Mouse (Mus musculus): ENCODE data around the gene Dcdc2b. TPM values are rescaled to one million over a fixed set of nuclear protein-coding genes. Genes with fewer than 3 reads are reported as not detected.

The Dcdc2b gene
- polyA plus RNA-seq, 1 experiment from 2014 or later = 0.31 TPM

DNA sequence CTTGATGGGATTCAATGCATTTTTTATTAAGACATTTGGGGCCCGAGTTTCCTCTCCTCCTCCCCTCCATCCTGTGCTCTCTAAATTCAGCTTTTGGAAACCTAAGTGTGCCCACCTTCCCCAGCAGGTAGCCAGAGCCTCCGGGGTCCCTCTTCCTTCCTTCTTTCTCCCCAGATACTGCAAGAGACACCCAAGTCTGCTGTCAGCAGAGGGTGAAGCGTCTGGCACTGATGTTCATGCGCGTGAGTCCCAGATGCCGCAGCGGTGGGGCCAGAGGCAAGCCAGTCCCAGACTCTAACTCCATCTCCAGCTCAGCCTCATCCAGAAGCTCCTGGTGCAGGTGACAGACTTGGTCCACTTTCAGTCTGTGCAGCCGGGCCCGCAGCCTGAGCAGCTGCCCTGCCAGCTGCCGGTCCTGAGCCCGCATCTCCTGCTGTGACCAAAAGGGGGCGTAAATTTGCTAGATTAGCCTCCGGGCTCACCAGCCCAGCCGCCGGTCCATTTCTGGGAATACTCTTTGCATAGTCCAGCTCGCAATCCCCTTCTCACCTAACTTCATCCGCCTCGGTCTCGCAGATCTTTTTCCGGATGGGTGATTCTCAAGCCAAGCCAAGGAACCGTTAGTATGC is 37.1 kb downstream of the Dcdc2b start:
- ATAC-seq (ENCODE audit: low read depth) = no peak

DNA sequence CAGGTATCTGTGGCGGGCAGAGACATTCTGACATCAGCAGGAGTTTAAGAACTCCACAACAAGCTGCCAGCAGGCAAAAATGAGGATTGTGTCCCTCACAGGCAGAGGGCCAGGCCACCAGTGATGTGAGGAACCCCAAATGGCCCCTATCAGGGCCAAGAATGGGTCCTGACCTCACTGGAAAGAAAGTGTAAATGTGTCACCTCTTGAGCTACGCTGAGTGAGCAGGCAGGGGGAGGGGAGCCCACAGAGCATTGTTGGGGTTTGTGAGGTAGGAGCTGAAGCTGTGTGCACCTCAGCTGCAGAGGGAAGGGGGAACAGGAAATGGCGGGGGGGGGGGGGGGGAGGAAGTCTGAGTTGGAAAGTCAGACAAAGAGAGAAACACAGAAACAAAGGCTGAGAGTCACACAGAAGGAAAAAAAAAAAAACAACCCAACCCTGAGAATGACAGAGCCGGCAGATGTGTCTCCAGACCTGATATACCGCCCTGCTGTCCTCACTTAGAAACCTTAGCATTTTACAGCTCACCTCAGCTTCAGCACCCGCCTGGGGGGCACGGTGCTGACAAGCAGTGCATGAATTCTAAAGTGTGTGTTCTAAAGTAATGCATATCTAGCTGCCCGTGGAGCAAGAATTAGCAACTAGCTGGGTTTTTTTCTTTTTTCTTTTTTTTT is 38.7 kb downstream of the Dcdc2b start:
- ATAC-seq (ENCODE audit: low read depth) = no peak
- H3K4me2 ChIP-seq = no peak overlapping the region
- no peaks in the 10 kb centered on the region for H3K9me3 ChIP-seq (replicated peaks)
- DNase-seq = no peak
- peaks cover 30% of the 10 kb centered on the region; the same call in 1 of the 2 replicates for H3K27me3 ChIP-seq
- no peak overlapping the region for H3K27ac ChIP-seq
- H3K36me3 ChIP-seq = no peaks in the 10 kb centered on the region
- 27% methylated on average over 7 of the region's 8 CpGs for WGBS (ENCODE audit: insufficient replicate concordance)
- H3K9ac ChIP-seq = no peak overlapping the region
- peaks cover 9% of the 10 kb centered on the region for H3K4me1 ChIP-seq (replicated peaks)
- H3K4me3 ChIP-seq (replicated peaks) = no peak overlapping the region

More for the DNA sequence above, 37.1 kb downstream of the Dcdc2b start:
- Histone ChIP-seq H3K4me3 (replicated peaks) (no peak overlapping the region), H3K27ac (no peak overlapping the region; the same call in 1 of the 2 replicates), H3K36me3 (no peaks in the 10 kb centered on the region), H3K27me3 (peaks cover 30% of the 10 kb centered on the region; the same call in 1 of the 2 replicates), H3K9me3 (replicated peaks) (no peaks in the 10 kb centered on the region), H3K9ac (0 out of 2 replicates have a peak overlapping the region, but pooled peaks have one; percentile 37), H3K4me1 (replicated peaks) (peaks cover 9% of the 10 kb centered on the region), H3K4me2 (peak overlapping the region; percentile 26; the same call in 1 of the 2 replicates)
- peak; percentile 50 for DNase-seq
- 35% methylated on average over 21 of the region's 21 CpGs for WGBS (ENCODE audit: insufficient replicate concordance)

DNA sequence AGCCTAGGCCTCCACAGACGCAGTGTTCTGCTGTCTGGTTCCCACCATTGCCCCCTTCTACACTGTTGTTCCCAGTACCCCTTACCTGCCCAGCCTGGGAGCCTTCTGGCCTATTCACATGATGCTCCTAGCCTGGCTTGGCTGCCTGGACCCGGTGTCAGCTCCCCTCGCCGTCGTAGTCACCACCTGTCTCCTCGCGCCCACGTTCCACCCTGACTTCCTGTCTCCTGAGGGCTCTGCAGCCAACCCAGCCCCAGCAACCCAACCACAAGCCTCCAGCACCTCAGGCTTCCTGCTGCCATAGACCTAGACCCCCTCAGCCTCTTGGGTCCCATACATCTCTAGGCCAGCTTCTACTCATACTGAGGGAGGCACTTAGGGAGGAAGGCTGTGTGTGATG is 40.6 kb downstream of the Dcdc2b start, which contains the start of gene Lck:
TSS of gene Lck (minus strand) at position 212 of the 400 bp plus-strand sequence.
- Histone ChIP-seq H3K27ac (peak within 1 kb of the TSS; percentile 23; the same call in 1 of the 2 replicates), H3K4me1 (replicated peaks) (peaks cover 9% of the 10 kb centered on the region), H3K9ac (no peak within 1 kb of the TSS), H3K4me2 (no peak within 1 kb of the TSS), H3K9me3 (replicated peaks) (no peaks in the 10 kb centered on the region), H3K36me3 (no peaks in the 10 kb centered on the region), H3K4me3 (replicated peaks) (no peak within 1 kb of the TSS), H3K27me3 (peaks cover 27% of the 10 kb centered on the region; the same call in 1 of the 2 replicates)
- ATAC-seq (ENCODE audit: low read depth) (no peak), DNase-seq (no peak)
- 46% methylated on average over 8 of the region's 8 CpGs for WGBS (ENCODE audit: insufficient replicate concordance)

DNA sequence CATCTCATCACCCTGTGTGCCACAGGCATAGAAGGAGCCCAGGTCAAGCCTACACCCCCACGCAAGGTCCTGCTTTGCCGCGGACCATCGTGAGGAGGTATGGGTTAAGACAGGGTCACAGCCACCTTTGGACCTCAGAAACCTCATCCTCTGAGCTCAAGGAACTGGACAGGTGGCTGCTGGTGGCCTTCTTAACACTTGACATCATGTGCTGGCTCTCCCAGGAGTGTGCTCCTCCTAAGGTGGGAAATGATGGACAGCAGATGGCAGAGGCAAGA is 41.0 kb downstream of the Dcdc2b start:
- Histone ChIP-seq H3K4me2 (no peak overlapping the region), H3K4me3 (replicated peaks) (no peak overlapping the region), H3K4me1 (replicated peaks) (peaks cover 9% of the 10 kb centered on the region), H3K9ac (no peak overlapping the region), H3K36me3 (no peaks in the 10 kb centered on the region), H3K27me3 (peaks cover 23% of the 10 kb centered on the region; the same call in 1 of the 2 replicates), H3K9me3 (replicated peaks) (no peaks in the 10 kb centered on the region), H3K27ac (peak overlapping the region; percentile 23; the same call in 1 of the 2 replicates)
- WGBS (ENCODE audit: insufficient replicate concordance) = 96% methylated on average over 4 of the region's 4 CpGs
- no peak for DNase-seq
- no peak for ATAC-seq (ENCODE audit: low read depth)

DNA sequence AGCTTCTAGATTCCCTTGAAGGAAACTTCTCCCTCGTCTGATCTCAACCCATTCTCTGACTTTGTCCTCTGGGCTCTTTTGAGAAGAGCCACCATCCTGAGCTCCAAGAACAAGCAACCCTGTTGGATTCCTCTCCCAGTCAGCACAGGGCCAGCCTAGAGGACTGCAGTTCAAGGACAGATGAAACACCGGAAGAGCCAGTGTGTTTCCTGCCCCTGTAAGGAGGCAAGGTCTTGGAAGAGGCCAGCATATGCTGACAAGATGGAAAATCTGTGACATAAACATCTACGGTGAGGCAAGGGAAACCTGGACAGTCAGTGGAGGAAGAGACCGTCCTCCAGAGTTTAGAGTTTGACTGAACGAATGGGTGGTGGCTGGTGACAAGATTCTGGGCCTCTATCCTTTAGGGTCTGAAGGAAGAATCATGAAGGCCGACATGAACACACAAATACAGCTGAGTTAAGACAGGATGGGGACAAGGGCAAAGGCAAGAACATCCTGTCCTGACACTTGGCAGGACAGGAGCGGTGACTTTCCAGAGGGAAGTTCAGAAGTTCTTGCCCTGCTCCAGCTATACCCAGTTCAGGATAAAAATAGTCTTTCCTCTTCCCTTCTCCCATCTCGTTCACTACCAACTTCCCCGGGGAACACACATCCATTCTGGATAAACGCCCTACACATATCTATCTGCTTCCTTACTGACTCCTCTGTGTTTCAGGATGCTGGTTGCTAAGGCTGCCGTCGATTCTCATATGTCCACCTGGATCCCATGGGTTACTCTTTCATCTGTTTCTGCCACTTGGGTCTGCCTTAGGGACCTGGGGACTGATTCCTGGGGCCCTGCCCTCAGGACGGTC is 41.6 kb downstream of the Dcdc2b start:
- Histone ChIP-seq H3K4me3 (replicated peaks) (no peak overlapping the region), H3K27ac (no peak overlapping the region), H3K9me3 (replicated peaks) (no peaks in the 10 kb centered on the region), H3K27me3 (peaks cover 20% of the 10 kb centered on the region; the same call in 1 of the 2 replicates), H3K9ac (no peak overlapping the region), H3K4me1 (replicated peaks) (peaks cover 9% of the 10 kb centered on the region), H3K36me3 (no peaks in the 10 kb centered on the region), H3K4me2 (no peak overlapping the region)
- WGBS (ENCODE audit: insufficient replicate concordance) = 64% methylated on average over 13 of the region's 13 CpGs
- no peak for DNase-seq
- ATAC-seq (ENCODE audit: low read depth) = 0 out of 2 replicates have a peak, but pooled peaks have one; percentile 31

DNA sequence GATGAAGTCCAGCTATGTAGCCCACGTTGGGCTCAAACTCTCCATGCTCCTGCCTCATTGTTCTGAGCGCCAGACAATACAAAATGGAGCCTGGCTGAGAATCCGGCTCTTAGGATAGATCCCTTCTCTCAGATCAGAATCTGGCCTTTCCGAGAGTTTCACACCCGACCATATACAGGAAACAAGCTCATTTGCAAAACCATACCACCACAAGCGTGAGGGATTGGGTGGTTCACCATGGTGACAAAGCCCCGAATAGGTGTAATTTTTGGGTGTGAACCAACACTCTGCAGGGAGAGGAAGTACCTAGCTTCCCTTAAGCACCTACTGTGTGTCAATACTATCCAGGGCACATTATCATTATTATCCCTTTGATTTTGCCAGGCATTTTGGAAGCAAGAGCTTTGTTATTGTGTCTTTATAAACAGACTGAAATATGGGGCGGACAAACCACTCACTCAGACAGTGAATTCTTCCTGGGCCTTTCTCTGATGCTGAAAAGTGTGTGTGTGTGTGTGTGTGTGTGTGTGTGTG is 42.4 kb downstream of the Dcdc2b start:
- ATAC-seq (ENCODE audit: low read depth) (no peak), DNase-seq (no peak)
- Histone ChIP-seq H3K4me2 (no peak overlapping the region), H3K4me3 (replicated peaks) (no peak overlapping the region), H3K9me3 (replicated peaks) (no peaks in the 10 kb centered on the region), H3K27me3 (peaks cover 15% of the 10 kb centered on the region; the same call in 1 of the 2 replicates), H3K36me3 (no peaks in the 10 kb centered on the region), H3K4me1 (replicated peaks) (peaks cover 5% of the 10 kb centered on the region), H3K9ac (no peak overlapping the region), H3K27ac (no peak overlapping the region)
- 63% methylated on average over 8 of the region's 8 CpGs for WGBS (ENCODE audit: insufficient replicate concordance)

DNA sequence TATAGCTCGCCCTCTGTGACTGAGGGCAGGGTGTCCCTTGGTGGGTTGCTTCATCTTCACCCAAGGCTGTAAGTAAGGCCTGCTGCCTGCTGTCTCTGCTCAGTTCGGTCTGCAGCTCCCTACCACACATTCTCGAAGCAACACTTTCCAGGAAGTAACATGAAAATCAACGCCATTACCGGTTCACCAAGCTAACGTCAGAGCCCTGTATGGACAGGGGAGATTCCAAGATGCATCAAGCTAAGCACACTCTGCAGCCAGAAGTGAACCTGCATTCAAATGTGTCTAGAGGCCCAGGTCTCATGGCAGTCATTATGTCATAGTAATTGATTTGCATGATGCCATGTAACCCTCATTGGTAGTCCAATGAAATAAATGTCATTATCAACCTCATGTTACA is 44.0 kb downstream of the Dcdc2b start:
- peaks cover 9% of the 10 kb centered on the region; the same call in 1 of the 2 replicates for H3K27me3 ChIP-seq
- no peak overlapping the region for H3K27ac ChIP-seq
- peaks cover 2% of the 10 kb centered on the region for H3K4me1 ChIP-seq (replicated peaks)
- ATAC-seq (ENCODE audit: low read depth) (no peak), DNase-seq (no peak)
- no peak overlapping the region for H3K9ac ChIP-seq
- H3K9me3 ChIP-seq (replicated peaks) = no peaks in the 10 kb centered on the region
- H3K4me2 ChIP-seq = no peak overlapping the region
- H3K4me3 ChIP-seq (replicated peaks) = no peak overlapping the region
- H3K36me3 ChIP-seq = no peaks in the 10 kb centered on the region
- WGBS (ENCODE audit: insufficient replicate concordance) = 71% methylated on average over 6 of the region's 6 CpGs

DNA sequence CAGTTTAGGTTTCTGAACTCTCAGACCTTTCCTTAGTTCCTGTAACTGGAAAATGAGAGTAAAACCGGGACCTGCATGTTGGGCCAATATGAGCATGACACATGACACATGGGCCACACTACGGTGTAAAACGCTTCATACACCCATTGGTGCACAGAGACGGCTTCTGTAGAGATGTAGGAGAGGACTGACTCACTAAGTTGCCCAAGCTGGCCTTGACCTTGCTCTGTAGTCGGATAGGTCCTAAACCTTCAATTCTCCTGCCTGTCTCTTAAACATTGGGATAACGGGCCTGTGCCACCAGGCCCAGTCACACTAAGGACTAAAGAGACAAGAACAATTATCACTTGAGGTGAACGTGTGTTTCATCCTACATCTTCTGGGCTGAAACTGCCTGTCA is 45.7 kb downstream of the Dcdc2b start:
- 81% methylated on average over 7 of the region's 7 CpGs for WGBS (ENCODE audit: insufficient replicate concordance)
- H3K9ac ChIP-seq = no peak overlapping the region
- peaks cover 3% of the 10 kb centered on the region; the same call in 1 of the 2 replicates for H3K4me1 ChIP-seq (replicated peaks)
- H3K4me3 ChIP-seq (replicated peaks) = no peak overlapping the region
- H3K36me3 ChIP-seq = no peaks in the 10 kb centered on the region
- H3K27ac ChIP-seq = no peak overlapping the region
- no peaks in the 10 kb centered on the region for H3K9me3 ChIP-seq (replicated peaks)
- H3K27me3 ChIP-seq = 0 out of 2 replicates have a peak, but pooled peaks cover 6% of the 10 kb centered on the region
- DNase-seq (no peak), ATAC-seq (ENCODE audit: low read depth) (no peak)
- H3K4me2 ChIP-seq = no peak overlapping the region

DNA sequence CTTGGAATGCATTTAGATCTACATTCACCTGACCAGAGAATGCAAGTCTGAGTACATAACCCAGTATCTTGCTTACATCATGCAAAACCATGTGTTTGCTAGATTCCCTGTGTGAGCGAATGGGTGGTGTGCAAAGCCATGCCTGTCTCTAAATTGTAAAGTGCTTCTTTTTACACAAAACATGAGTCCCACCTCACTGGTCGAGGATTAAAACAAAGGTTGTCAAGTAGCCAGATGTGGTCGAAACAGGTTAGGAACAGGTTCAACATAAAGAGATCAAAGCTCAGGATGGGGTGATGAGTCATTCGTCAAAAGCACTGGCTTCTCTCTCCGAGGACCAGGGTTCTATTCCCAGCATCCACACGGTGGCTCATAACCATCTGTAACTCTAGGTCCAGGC is 48.9 kb downstream of the Dcdc2b start:
- no peak overlapping the region for H3K4me2 ChIP-seq
- WGBS (ENCODE audit: insufficient replicate concordance) = 63% methylated on average over 6 of the region's 6 CpGs

DNA sequence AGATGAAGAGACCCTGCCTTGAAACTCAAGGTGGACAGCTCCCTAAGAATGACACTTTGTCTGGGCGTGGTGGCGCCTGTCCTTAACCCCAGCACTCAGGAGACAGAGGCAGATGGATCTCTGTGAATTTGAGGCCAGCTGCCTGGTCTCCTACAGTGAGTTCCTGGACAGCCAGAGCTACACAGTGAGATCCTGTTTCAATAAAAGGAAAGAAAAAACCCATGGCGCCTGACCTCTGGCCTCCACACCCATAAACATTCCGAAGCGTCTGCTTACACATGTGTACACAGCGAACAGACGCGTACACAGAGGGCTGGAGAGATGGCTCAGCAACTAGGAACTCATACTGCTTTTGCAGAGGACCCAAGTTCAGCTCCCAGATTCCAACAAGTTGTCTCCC is 50.3 kb downstream of the Dcdc2b start:
- ATAC-seq (ENCODE audit: low read depth) = 0 out of 2 replicates have a peak, but pooled peaks have one; percentile 26
- Histone ChIP-seq H3K27me3 (0 out of 2 replicates have a peak, but pooled peaks cover 5% of the 10 kb centered on the region), H3K4me1 (replicated peaks) (peaks cover 16% of the 10 kb centered on the region), H3K27ac (no peak overlapping the region), H3K36me3 (no peaks in the 10 kb centered on the region), H3K9me3 (replicated peaks) (no peaks in the 10 kb centered on the region), H3K4me2 (no peak overlapping the region), H3K9ac (no peak overlapping the region), H3K4me3 (replicated peaks) (no peak overlapping the region)
- no peak for DNase-seq
- 77% methylated on average over 8 of the region's 8 CpGs for WGBS (ENCODE audit: insufficient replicate concordance)

More for the DNA sequence above, 48.9 kb downstream of the Dcdc2b start:
- no peak for DNase-seq
- H3K27ac ChIP-seq = no peak overlapping the region
- ATAC-seq (ENCODE audit: low read depth) = no peak
- no peak overlapping the region for H3K4me3 ChIP-seq (replicated peaks)
- H3K27me3 ChIP-seq = 0 out of 2 replicates have a peak, but pooled peaks cover 5% of the 10 kb centered on the region
- no peaks in the 10 kb centered on the region for H3K9me3 ChIP-seq (replicated peaks)
- H3K36me3 ChIP-seq = no peaks in the 10 kb centered on the region
- peaks cover 16% of the 10 kb centered on the region for H3K4me1 ChIP-seq (replicated peaks)
- no peak overlapping the region for H3K9ac ChIP-seq

DNA sequence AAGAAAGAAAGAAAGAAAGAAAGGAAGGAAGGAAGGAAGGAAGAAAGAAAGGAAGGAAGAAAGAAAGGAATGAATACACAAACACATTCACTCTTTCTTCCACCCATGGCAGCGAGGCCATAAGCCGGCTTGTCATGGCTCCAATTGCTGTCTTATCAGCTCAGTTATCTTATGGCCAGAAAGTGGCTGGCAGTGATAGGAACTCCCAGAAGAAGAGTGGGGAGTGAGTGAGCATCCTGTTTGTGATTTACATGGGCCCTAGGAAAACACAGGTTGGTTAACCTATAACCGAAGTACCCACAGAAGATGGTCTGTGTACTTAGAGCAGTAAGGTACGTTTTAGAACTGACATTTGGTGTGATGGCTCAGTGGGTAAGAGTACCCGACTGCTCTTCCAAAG is 52.9 kb downstream of the Dcdc2b start:
- no peak overlapping the region for H3K4me3 ChIP-seq (replicated peaks)
- H3K27me3 ChIP-seq = peaks cover 5% of the 10 kb centered on the region; the same call in 1 of the 2 replicates
- DNase-seq (no peak), ATAC-seq (ENCODE audit: low read depth) (no peak)
- WGBS (ENCODE audit: insufficient replicate concordance) = 54% methylated on average over 5 of the region's 5 CpGs
- H3K36me3 ChIP-seq = no peaks in the 10 kb centered on the region
- no peak overlapping the region for H3K27ac ChIP-seq
- no peak overlapping the region for H3K9ac ChIP-seq
- H3K9me3 ChIP-seq (replicated peaks) = no peaks in the 10 kb centered on the region
- H3K4me2 ChIP-seq = no peak overlapping the region
- H3K4me1 ChIP-seq (replicated peaks) = peaks cover 38% of the 10 kb centered on the region

Data from liver, embryonic 13.5 days (tissue).